Comparison of ENCODE assay signal across 8 mouse cellular contexts in the genomic region with DNA sequence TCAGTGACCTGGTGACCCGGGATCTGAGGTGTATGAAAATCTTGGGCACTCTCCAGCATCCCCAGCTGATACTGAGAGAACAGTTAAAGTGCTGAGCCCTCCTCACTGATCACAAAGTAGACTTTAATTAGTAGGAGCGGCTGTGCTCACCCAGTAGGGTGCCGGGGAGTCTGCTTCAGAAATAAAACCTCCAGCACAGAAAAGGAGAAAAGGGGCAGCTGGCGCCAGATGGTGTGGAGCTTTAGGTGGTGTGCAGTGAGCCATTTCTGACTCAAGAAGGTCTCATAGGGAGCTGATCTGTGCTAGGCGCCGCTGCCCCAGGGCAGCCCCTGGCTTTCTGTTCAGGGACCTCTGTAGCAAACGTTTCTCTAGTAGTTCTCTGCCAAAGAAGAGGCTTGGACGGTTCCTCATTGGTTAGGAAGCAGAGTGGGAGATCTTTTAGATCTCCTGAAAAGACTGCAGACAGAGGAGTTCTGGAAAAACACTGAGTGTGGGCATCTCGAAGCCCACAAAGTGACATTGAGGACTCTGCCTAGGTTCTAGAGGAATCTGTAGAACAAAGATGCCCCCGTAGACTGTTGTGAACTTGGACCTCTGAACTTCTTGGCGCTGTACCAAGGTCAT.
A peak's percentile ranks its signal among the peaks of the same experiment; 100 is the strongest.
DNase-seq lines count a peak whose midpoint lies in the region; ATAC-seq lines count a peak whose summit lies in the region.

No protein-coding gene starts in this region.

- WGBS in neural tube, embryonic 12.5 days, result 43% methylated on average over 11 of the region's 11 CpGs
- WGBS in embryonic facial prominence, embryonic 14.5 days, result 44% methylated on average over 11 of the region's 11 CpGs
- WGBS in limb, embryonic 13.5 days, result 37% methylated on average over 11 of the region's 11 CpGs

- no peak overlapping the region for H3K27ac ChIP-seq in neural tube, embryonic 12.5 days
- H3K27ac ChIP-seq in embryonic facial prominence, embryonic 14.5 days (replicated peaks; ENCODE audit: low read depth, low read length), result no peak overlapping the region
- H3K27ac ChIP-seq in limb, embryonic 13.5 days, result no peak overlapping the region

- H3K27me3 ChIP-seq in neural tube, embryonic 12.5 days (replicated peaks), result no peaks in the 10 kb centered on the region
- H3K27me3 ChIP-seq in embryonic facial prominence, embryonic 14.5 days (replicated peaks; ENCODE audit: control insufficient read depth, insufficient read depth, low read length), result no peaks in the 10 kb centered on the region
- no peaks in the 10 kb centered on the region for H3K27me3 ChIP-seq in limb, embryonic 13.5 days

- H3K4me2 ChIP-seq in neural tube, embryonic 12.5 days (replicated peaks), result no peak overlapping the region
- no peak overlapping the region for H3K4me2 ChIP-seq in embryonic facial prominence, embryonic 14.5 days (ENCODE audit: low read depth, low read length)
- H3K4me2 ChIP-seq in limb, embryonic 13.5 days (replicated peaks), result no peak overlapping the region

- no peak overlapping the region for H3K4me3 ChIP-seq in neural tube, embryonic 12.5 days
- H3K4me3 ChIP-seq in embryonic facial prominence, embryonic 14.5 days (ENCODE audit: low read depth, low read length), result no peak overlapping the region
- H3K4me3 ChIP-seq in limb, embryonic 13.5 days, result no peak overlapping the region

- peak; percentile 81 for ATAC-seq in neural tube, embryonic 12.5 days (ENCODE audit: low FRiP score, low read depth)
- ATAC-seq in embryonic facial prominence, embryonic 14.5 days (ENCODE audit: low read depth), result peak; percentile 81; the same call in 1 of the 2 replicates
- peak; percentile 28; the same call in 1 of the 2 replicates for ATAC-seq in limb, embryonic 13.5 days (ENCODE audit: low FRiP score, low read depth)

- no peak for DNase-seq in neural tube, embryonic 10.5 days (ENCODE audit: extremely low spot score, low spot score)
- DNase-seq in embryonic facial prominence, embryonic 14.5 days (ENCODE audit: low spot score), result peak; percentile 55
- DNase-seq in urinary bladder, postnatal 4 days (ENCODE audit: low spot score in 2 of 2), result no peak
- no peak for DNase-seq in lung, postnatal 14 days
- DNase-seq in heart, postnatal 4 days, result no peak
- DNase-seq in spleen, postnatal 10 days (ENCODE audit: low spot score in 2 of 2), result no peak

- no peak overlapping the region for H3K9ac ChIP-seq in neural tube, embryonic 12.5 days
- H3K9ac ChIP-seq in embryonic facial prominence, embryonic 14.5 days (ENCODE audit: low read depth, low read length), result no peak overlapping the region
- H3K9ac ChIP-seq in limb, embryonic 13.5 days, result no peak overlapping the region

- peaks cover 8% of the 10 kb centered on the region for H3K4me1 ChIP-seq in neural tube, embryonic 12.5 days
- no peaks in the 10 kb centered on the region for H3K4me1 ChIP-seq in embryonic facial prominence, embryonic 14.5 days (ENCODE audit: control insufficient read depth, insufficient read depth, low read length)
- H3K4me1 ChIP-seq in limb, embryonic 13.5 days, result 0 out of 2 replicates have a peak, but pooled peaks cover 7% of the 10 kb centered on the region

- no peaks in the 10 kb centered on the region for H3K36me3 ChIP-seq in neural tube, embryonic 12.5 days
- no peaks in the 10 kb centered on the region for H3K36me3 ChIP-seq in embryonic facial prominence, embryonic 14.5 days (ENCODE audit: control insufficient read depth, insufficient read depth, low read length)
- no peaks in the 10 kb centered on the region for H3K36me3 ChIP-seq in limb, embryonic 13.5 days

- 0 out of 2 replicates have a peak, but pooled peaks cover 3% of the 10 kb centered on the region for H3K9me3 ChIP-seq in neural tube, embryonic 12.5 days
- H3K9me3 ChIP-seq in embryonic facial prominence, embryonic 14.5 days (ENCODE audit: control insufficient read depth, low read length), result no peaks in the 10 kb centered on the region
- H3K9me3 ChIP-seq in limb, embryonic 13.5 days, result no peaks in the 10 kb centered on the region

Comparison
In these comparisons a context has a peak if more than half of its experiments do, and no peak if none do; other contexts are left out.
1. ATAC-seq: peak in every context shown above with its lines; median percentile 81 in neural tube, embryonic 12.5 days; 81 in embryonic facial prominence, embryonic 14.5 days; 28 in limb, embryonic 13.5 days.